Mouse (Mus musculus) large intestine, adult 2 months (tissue): ENCODE data around the gene Tbx5. TPM values are rescaled to one million over a fixed set of nuclear protein-coding genes. Genes with fewer than 3 reads are reported as not detected.

Experiments
- DNase-seq: peaks from one replicate; pipeline ENCODE4 v3.0.0-alpha.2; 2012; ENCODE audit warnings: low read depth, low spot score
- WGBS: fragments of 180-500 bp; shearing (Covaris S2); methylation state at CpG from one replicate; pipeline ENCODE4 v1.1.7; 2018; 5-methylcytosine and 5-hydroxymethylcytosine counted together
- polyA plus RNA-seq: library from polyadenylated mRNA; depleted of rRNA; stranded (reverse); fragments of >200 nt; gene quantifications from 2 replicates; pipeline ENCODE4 v1.2.3, GENCODE M21; 2012; rRNA removed

The Tbx5 gene
- polyA plus RNA-seq, result not detected in 2 replicates

DNA sequence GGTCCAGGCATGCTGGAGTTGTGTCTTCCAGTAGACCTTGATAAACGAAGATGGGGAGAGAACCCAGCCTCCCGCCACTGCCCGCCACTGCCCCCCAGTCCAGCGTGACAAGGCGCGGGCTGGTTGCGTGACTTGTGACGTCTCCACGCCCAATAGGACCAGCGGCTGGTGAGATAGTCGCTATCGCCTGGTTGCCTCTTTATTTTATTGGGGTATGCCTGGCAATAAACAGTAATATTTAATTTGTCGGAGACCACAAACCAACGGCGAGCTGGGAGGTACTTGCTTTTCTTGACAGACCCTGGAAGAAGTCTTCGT, at the start of gene Tbx5:
Gene Tbx5, plus strand, starts transcription at position 190 of the 318 bp plus-strand sequence.
- no peak for DNase-seq
- WGBS, result 3% methylated on average over 16 of the region's 16 CpGs

- WGBS, result 92% methylated on average over 7 of the region's 7 CpGs
Measured at GRCm38 (mm10) chr5:119785959-119786358, 46.5 kb upstream of the Tbx5 start.

DNA sequence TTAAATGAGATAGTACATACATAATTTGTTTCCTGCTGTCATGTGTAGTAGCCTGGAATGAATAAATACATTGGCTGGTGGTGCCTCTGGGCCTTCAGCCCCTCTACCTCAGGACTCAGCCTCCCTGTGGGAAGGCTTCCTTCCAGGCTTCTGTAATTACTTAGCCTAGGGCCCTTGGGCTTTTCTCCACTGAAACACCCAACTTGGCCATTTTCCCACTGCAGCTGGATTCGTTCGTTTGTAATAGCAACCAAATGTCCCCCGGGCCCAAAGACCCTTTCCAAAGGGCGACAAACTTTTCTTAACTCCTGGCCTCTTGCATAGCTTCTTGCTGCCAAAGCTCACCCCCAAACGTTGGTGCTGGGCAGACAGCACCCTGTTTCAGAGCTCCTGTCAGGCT, 40.8 kb upstream of the Tbx5 start:
- WGBS, result 43% methylated on average over 5 of the region's 5 CpGs

More at GRCm38 (mm10) chr5:119785959-119786358, 46.5 kb upstream of the Tbx5 start:
- DNase-seq, result no peak

GRCm38 (mm10) chr5:119793972-119794371, 38.5 kb upstream of the Tbx5 start:
- no peak for DNase-seq
- WGBS, result 3% methylated on average over 4 of the region's 4 CpGs

More for the DNA sequence above, 40.8 kb upstream of the Tbx5 start:
- DNase-seq, result no peak

DNA sequence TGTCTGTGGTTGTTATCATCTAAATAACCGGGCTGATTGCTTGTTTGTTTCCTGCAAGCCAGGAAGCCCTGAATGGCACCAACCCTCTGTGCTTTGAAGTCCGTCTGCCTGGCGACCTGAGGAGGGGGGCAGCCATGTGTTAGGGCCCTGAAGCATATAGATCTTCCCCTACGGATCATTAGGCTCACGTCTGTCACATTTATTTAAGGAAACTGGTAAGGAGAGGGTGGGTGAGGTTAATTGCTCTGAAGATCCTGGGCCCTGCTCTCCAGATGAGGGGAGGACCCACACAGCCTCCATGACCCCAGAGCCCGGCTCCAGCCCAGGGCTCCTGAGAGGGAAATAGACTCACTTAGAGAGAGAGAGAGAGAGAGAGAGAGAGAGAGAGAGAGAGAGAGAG, 37.1 kb upstream of the Tbx5 start:
- WGBS, result 0% methylated on average over 6 of the region's 6 CpGs
- no peak for DNase-seq

- WGBS, result 12% methylated on average over 3 of the region's 3 CpGs
- DNase-seq, result no peak
Measured at GRCm38 (mm10) chr5:119795777-119796176, 36.7 kb upstream of the Tbx5 start.

GRCm38 (mm10) chr5:119796443-119797160, 35.9 kb upstream of the Tbx5 start:
- 3% methylated on average over 33 of the region's 33 CpGs for WGBS
- DNase-seq, result no peak

GRCm38 (mm10) chr5:119797580-119798150, 34.8 kb upstream of the Tbx5 start:
- 3% methylated on average over 26 of the region's 26 CpGs for WGBS
- no peak for DNase-seq

DNA sequence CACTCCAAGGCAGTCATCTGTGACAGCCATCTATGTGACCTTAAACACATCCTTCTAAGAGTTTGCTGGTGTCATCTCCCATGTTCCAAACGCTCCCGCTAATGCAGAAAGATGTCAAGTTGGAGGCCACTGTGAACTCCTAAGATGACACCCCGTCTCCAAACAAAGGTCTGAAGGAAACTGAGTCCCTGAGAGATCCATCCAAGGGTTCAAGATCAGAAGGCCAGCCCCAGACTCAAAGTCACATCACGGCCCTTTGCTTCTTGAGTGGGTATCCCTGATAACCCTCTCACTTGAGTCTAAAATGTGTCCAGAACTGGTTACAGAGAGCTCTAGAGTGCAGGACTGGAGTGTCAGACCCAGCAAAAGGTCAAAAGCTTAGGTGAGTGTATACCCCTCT, 34.2 kb upstream of the Tbx5 start:
- no peak for DNase-seq
- 4% methylated on average over 4 of the region's 4 CpGs for WGBS

DNA sequence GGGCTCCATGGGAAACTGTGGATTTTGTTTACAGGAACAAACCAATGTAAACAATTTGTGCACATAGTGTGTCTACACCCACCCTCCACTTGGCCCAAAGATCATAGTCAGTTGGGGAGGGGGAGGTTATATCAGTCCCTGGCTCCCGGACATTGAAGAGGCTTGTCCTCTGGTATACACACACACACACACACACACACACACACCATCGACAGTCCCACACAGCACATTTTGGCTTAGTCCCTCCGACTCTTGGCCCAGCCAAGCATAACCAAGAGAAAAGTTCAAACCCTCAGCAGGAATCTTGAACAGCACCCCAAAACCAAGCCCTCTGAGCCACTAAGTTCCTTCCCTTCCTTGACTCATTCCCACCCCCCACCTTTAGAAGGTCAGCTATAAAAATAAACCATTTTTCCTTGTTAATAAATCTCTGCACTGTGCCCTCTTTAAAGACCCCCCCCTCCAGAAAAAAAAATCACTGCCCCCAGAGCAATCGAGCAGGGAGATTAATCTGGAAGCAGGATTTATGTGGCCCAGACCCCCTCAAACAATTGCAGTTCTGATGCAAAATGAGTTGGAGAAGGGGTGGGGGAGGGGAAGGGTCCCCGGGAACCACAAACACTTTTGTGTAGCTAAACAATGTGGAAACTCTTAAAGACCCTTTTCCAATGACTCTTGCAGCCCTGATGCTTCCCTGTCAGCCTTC, 33.6 kb upstream of the Tbx5 start:
- 6% methylated on average over 5 of the region's 5 CpGs for WGBS
- no peak for DNase-seq

DNA sequence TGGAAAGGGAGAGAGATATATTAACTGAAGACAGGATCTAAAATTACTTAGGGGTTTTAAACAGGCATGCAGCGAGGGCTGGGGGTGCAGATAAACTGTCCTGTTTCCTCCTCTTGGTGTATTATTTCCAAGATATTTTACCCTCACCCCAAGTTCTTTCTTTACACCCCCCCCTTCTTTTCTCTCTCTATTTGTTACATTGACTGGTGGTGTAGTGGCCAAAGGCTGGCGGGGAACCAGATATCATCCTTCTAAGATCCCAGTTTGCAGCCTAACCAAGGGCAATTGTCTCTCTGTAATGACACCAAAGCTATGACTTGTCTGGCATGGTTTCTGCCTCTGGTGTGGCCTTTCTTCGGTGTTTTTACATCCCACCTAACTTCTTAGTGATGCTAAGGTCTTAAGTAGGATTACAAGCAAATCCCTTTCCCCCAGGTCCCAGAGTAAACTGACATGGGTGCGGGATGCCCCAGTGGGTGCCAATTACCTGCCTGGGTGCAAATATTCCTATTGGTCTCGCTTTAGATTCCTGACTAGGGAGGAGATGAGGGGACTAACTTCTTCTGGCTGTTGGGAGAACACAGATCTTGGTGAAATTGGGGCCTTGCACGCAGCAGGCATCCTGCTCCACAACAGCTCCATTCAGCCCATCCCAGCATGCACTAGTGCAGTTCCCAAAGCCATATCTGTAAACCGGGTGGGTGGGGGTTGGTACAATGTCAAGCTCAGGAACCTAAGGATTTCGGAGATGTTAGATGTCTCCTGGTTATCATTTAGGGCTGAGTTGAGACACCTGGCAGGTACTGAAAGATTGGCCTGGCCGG, 32.8 kb upstream of the Tbx5 start:
- no peak for DNase-seq
- 7% methylated on average over 9 of the region's 9 CpGs for WGBS

DNA sequence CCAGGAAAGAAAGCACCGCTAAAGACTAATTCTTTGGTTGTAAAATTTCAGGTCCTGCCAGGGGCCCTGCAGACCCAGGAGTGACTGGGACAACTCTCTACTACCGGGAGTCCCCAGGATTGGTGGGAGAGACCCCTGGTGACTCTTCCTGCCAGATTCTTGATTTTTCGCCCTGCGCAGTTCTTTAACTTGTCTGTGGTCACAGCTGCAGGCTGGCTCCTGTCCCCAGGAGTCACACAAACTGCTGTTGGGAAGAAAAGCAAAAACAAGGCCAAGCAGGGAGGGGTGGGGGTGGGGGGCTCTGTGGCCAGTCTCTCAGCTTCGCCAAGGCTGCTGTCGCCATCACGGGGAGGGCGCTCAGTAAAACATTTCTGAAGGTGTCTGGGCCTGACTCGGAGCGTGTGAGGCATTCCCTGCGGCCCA, 32.2 kb upstream of the Tbx5 start:
- 2% methylated on average over 11 of the region's 11 CpGs for WGBS
- DNase-seq, result no peak

DNA sequence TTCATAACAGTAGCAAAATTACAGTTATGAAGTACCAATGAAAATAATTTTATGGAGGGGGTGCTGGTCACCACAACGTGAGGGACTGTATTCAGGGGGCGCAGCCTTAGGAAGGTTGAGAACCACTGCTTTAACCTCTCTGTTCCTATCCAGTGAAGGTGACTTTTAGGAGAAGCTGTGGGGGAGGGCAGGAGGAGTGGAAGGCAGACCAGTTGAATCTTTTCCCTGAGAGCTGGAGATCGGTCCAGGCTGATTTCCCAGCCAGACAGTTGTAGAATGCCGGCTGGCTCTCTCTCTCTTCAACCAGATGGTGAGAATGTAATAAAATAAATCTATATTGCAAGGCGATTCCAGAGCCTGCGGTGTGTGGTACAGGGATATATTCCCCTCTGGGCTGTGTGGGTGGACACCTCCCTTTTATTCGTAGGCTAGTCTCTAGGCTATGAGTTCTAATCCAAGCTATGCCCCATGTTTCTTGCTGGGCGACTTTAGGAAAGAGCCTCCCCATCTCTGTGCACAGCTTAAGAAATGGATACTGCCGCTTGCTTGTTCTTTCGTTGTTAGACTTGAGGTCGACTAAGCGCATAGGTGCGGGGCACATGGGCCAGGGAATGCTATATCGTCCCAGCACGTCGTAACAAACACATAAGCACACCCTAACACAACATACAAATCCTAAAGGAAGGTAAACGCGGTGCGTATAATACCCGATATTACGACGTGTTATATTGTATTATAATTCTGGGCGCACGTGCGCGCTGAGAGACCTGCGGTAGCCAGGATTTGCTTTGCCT, 29.7 kb upstream of the Tbx5 start:
- 4% methylated on average over 27 of the region's 27 CpGs for WGBS
- DNase-seq, result no peak

DNA sequence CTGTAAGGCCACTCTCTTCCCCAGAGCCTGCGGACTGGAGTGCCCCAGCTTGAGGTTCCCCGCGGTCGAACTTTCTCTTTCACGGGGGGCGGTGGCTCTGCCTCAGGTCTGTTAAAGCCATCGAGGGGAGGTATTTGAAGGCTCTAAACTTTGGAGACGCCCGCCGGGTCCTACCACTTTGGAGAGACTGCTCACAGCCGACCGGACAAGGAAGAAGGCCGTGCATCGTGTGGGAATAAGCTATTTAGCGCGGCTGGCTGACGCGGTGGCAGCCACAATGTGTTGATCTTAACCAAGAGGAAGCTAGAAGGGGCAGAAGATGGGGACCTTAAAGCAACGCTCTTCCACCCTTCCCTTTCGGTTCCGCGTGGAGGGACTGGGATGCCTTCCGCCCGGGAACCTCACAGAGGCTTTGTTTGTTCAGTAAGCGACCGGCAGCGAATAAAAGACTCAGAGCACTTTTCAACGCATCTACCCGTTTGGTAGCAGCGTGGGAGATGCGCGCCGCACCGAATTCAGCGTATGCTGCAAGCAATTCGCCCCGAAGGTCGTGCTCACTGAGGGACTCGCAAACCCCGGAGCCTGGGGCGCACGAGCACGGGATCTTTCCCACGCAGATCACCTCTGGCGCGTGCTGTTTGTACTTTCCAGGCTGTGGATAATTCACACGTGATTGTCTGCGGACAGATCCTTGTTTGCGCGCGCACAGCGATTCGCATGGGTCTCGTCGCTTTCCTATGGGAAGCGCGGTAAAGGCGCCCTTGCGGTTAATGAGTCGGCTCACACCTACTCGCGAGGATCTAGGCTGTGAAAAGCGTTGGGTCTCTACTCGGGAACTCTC, 28.8 kb upstream of the Tbx5 start:
- 2% methylated on average over 64 of the region's 64 CpGs for WGBS
- DNase-seq, result no peak

GRCm38 (mm10) chr5:119804301-119805039, 28.0 kb upstream of the Tbx5 start:
- no peak for DNase-seq
- 3% methylated on average over 35 of the region's 35 CpGs for WGBS

- under 1% methylated on average over 5 of the region's 5 CpGs for WGBS
- no peak for DNase-seq
Measured at GRCm38 (mm10) chr5:119805636-119806035, 26.8 kb upstream of the Tbx5 start.

DNA sequence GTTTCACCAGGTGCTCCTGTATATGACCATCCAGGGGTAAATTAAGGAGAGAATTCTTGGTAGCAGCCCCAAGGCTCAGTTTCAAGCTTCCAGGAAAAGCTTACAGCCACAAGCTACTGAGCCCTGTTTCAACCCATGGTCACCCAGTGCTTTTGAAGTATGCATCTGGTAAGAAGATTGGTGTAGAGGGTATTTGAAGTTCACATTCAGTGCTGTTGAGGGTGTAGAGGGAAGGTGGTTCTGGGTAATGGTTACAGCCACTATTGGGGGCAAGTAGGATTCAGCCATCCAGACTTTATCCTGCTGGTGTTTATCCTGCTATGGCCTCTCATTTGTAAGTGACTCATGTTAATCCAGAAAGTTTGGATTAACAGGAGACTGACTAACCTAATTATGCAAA, 26.0 kb upstream of the Tbx5 start:
- DNase-seq, result no peak
